Mouse (Mus musculus) limb, embryonic 11.5 days (tissue): ENCODE data around the gene Tmem221. TPM values are rescaled to one million over a fixed set of nuclear protein-coding genes. Genes with fewer than 3 reads are reported as not detected.

Experiments used
- ATAC-seq: fragments of 200-750 bp; cut with Nextera tagmentation; 2 replicates; pipeline ENCODE4 v1.8.0; 2017; ENCODE audit warnings: low read depth; ENCODE audit not compliant: insufficient number of reproducible peaks, low FRiP score, low TSS enrichment
- DNase-seq: peaks from one replicate; pipeline ENCODE4 v3.0.0-alpha.2; 2015; ENCODE audit warnings: low spot score
- H3K27ac ChIP-seq: fragments of 300-500 bp; sonication (generic); replicated peaks from 2 replicates; pipeline ENCODE4 v1.5.1; 2014; ENCODE audit warnings: low read depth, mild to moderate bottlenecking, low read length
- H3K27me3 ChIP-seq: fragments of 300-500 bp; sonication (generic); 2 replicates; pipeline ENCODE4 v1.6.1; 2014; ENCODE audit warnings: mild to moderate bottlenecking, low read length, mixed read lengths; ENCODE audit not compliant: control insufficient read depth, insufficient read depth
- H3K36me3 ChIP-seq: fragments of 300-500 bp; sonication (generic); 2 replicates; pipeline ENCODE4 v1.6.1; 2014; ENCODE audit warnings: mild to moderate bottlenecking, low read length, moderate library complexity, mixed read lengths; ENCODE audit not compliant: control insufficient read depth, insufficient read depth
- H3K4me1 ChIP-seq: fragments of 300-500 bp; sonication (generic); 2 replicates; pipeline ENCODE4 v1.6.1; 2014; ENCODE audit warnings: low read length, mixed read lengths; ENCODE audit not compliant: control insufficient read depth, insufficient read depth
- H3K4me2 ChIP-seq: fragments of 300-500 bp; sonication (generic); 2 replicates; pipeline ENCODE4 v1.6.1; 2014; ENCODE audit warnings: low read depth, mild to moderate bottlenecking, moderate library complexity; ENCODE audit not compliant: severe bottlenecking
- H3K4me3 ChIP-seq: fragments of 300-500 bp; sonication (generic); 2 replicates; pipeline ENCODE4 v1.5.1; 2014; ENCODE audit warnings: low read depth, low read length
- H3K9ac ChIP-seq: fragments of 300-500 bp; sonication (generic); 2 replicates; pipeline ENCODE4 v1.6.1; 2014; ENCODE audit warnings: mild to moderate bottlenecking, low read length
- H3K9me3 ChIP-seq: fragments of 300-500 bp; sonication (generic); 2 replicates; pipeline ENCODE4 v1.6.1; 2016; ENCODE audit warnings: low read length; ENCODE audit not compliant: control insufficient read depth
- WGBS: fragments of 180-500 bp; shearing (Covaris S2); extraction: QIAGEN DNeasy Blood & Tissue Kit; methylation state at CpG from one replicate; pipeline ENCODE4 v1.1.7; 2014; 5-methylcytosine and 5-hydroxymethylcytosine counted together
- polyA plus RNA-seq: library from polyadenylated mRNA; unstranded; fragments of >200 nt; fragmentation: Nextera tagmentation; extraction: Ambion mirVana; gene quantifications from 2 replicates; pipeline ENCODE4 v1.2.1, GENCODE M21; 2014

The Tmem221 gene
- polyA plus RNA-seq, result 0.27 TPM in 1 of 2 replicates, not detected in the other

DNA sequence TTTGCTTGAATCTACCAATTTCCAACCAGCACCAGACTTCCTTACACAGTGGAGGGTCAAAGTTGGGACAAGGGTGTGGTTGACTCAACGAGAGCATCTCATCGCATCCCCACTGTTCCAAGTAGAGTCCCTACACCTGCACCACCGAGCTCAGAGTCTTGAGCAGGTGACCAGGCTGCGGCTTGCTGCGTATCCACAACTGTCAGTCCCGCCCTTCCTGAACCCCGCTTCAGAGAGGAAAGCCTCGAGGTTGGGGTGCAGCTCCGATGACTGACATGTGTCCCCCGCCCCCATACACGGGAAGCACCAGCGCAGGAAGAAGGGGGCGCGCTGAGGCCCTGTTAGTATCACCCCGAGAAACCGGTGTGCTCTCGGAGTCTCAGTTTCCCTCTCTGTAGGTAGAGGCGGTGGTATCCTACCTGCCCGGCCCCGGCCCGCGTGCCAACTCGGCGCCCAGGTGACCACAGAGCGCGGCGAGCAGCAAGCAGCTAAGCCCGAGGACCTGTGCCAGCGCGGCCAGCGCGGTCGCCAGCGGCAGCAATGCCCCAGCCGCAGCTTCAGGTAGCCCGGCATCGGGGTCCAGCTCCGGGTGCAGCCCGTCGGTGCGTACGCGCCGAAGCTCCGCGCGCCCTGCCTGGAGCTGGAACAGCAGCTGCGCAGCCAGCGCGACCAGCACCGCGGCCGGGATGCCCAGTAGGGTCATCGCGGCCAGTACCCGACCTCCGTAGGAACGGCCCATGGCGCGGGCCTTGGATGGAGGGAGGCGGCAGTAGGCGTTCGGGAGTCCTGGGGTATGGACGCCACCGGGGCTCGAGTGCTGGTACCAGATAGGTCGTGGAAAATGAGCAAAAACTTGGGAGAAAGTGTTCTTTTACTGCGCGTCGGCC lies at the start of gene Tmem221:
Gene Tmem221 (minus strand): TSS at position 801 of the 887 bp plus-strand sequence.
- peaks cover 64% of the 10 kb centered on the region for H3K27me3 ChIP-seq
- H3K27ac ChIP-seq, result no peak within 1 kb of the TSS
- 0 out of 2 replicates have a peak, but pooled peaks cover 7% of the 10 kb centered on the region for H3K4me1 ChIP-seq
- no peak for DNase-seq
- peak within 1 kb of the TSS; percentile 50 for H3K4me2 ChIP-seq
- H3K9ac ChIP-seq, result no peak within 1 kb of the TSS
- no peaks in the 10 kb centered on the region for H3K36me3 ChIP-seq
- WGBS, result 5% methylated on average over 64 of the region's 70 CpGs
- ATAC-seq, result no peak
- H3K9me3 ChIP-seq, result no peaks in the 10 kb centered on the region
- H3K4me3 ChIP-seq, result peak within 1 kb of the TSS; percentile 25

DNA sequence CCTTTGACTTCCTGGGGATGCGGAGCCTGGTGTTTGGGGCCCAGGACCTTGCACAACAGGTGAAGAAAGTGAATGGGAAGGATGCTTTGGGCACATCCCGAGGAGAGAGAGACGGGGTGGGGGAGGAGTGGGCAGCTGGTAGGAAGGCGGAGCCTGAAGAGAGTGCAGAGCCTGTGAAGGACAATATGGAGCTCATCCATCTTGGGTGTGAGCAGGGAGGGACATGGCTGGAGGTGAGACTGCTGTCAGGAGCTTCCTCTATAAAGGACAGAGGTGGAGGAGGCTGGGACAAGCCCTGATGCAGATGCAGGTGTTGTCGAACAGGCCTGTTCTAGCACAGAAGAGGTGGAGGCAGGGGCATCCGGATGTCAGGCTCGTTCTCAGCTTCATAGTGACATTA lies 45.4 kb upstream of the Tmem221 start:
- DNase-seq (no peak), ATAC-seq (no peak)
- 53% methylated on average over 7 of the region's 7 CpGs for WGBS

GRCm38 (mm10) chr8:71602666-71603334 lies 44.1 kb upstream of the Tmem221 start:
- DNase-seq, result peak; percentile 86
- Histone ChIP-seq H3K4me3 (peak overlapping the region; percentile 35), H3K4me1 (peaks cover 9% of the 10 kb centered on the region), H3K9me3 (no peaks in the 10 kb centered on the region), H3K36me3 (no peaks in the 10 kb centered on the region), H3K27ac (no peak overlapping the region), H3K4me2 (peak overlapping the region; percentile 67), H3K9ac (peak overlapping the region; percentile 45; the same call in 1 of the 2 replicates), H3K27me3 (peaks cover 22% of the 10 kb centered on the region)
- ATAC-seq, result peak; percentile 76
- WGBS, result under 1% methylated on average over 32 of the region's 32 CpGs

More for the DNA sequence above, 45.4 kb upstream of the Tmem221 start:
- Histone ChIP-seq H3K4me3 (no peak overlapping the region), H3K9ac (no peak overlapping the region), H3K4me2 (no peak overlapping the region), H3K36me3 (no peaks in the 10 kb centered on the region), H3K9me3 (no peaks in the 10 kb centered on the region), H3K4me1 (peaks cover 9% of the 10 kb centered on the region), H3K27me3 (peaks cover 22% of the 10 kb centered on the region), H3K27ac (no peak overlapping the region)

- WGBS, result 3% methylated on average over 65 of the region's 65 CpGs
- Histone ChIP-seq H3K4me3 (peak overlapping the region; percentile 35), H3K9me3 (no peaks in the 10 kb centered on the region), H3K27ac (no peak overlapping the region), H3K4me1 (peaks cover 9% of the 10 kb centered on the region), H3K9ac (peak overlapping the region; percentile 45; the same call in 1 of the 2 replicates), H3K36me3 (no peaks in the 10 kb centered on the region), H3K27me3 (peaks cover 22% of the 10 kb centered on the region), H3K4me2 (peak overlapping the region; percentile 67)
- DNase-seq (peak; percentile 54), ATAC-seq (peak; percentile 10; the same call in 1 of the 2 replicates)
Measured at GRCm38 (mm10) chr8:71601939-71602665, 43.4 kb upstream of the Tmem221 start.

DNA sequence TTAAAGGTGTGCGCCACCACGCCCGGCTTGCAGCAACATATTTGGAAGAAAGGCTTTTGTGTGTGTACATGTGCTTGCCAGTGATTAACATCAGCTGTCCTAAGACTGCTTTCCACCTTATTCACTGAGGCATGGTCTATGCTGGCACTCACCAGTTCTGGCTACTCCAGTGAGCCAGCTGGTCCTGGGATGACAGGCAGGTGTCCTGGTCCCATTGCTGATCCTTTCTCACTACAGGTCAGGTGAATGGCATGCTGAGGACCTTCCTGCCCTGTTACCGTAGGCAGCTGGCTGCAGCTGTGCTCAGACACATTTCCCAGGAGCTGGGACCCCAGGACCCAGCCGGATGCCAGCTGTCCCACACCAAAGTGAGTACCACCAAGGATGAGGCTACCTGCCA lies 40.2 kb upstream of the Tmem221 start:
- Histone ChIP-seq H3K9ac (no peak overlapping the region), H3K36me3 (no peaks in the 10 kb centered on the region), H3K9me3 (no peaks in the 10 kb centered on the region), H3K4me2 (no peak overlapping the region), H3K27ac (no peak overlapping the region), H3K4me1 (peaks cover 9% of the 10 kb centered on the region), H3K27me3 (peaks cover 19% of the 10 kb centered on the region), H3K4me3 (no peak overlapping the region)
- DNase-seq (no peak), ATAC-seq (no peak)
- WGBS, result 87% methylated on average over 5 of the region's 5 CpGs

- Histone ChIP-seq H3K27me3 (peaks cover 17% of the 10 kb centered on the region), H3K4me3 (no peak overlapping the region), H3K4me2 (no peak overlapping the region), H3K27ac (no peak overlapping the region), H3K36me3 (no peaks in the 10 kb centered on the region), H3K9me3 (no peaks in the 10 kb centered on the region), H3K9ac (no peak overlapping the region), H3K4me1 (peaks cover 7% of the 10 kb centered on the region)
- ATAC-seq (no peak), DNase-seq (no peak)
Measured at GRCm38 (mm10) chr8:71598375-71598774, 39.7 kb upstream of the Tmem221 start.

DNA sequence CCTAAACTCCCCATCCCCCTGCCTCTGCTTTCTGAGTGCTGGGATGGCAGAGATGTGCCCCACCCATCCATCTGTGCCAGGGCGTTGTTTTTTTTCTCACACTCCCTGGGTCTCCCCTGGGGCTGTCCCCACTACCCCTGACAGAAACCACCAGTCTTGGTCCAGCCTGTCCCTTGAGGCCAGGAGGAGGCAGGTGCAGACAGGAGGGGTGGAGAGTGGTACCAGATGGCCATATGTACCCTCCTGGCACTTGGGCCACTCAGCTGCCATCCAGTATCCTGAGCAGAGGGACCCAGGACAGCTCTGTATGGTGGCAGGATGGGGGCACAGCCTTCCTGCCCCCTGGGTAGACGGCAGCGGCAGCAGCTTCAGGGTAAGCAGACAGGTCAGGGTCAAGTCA lies 38.8 kb upstream of the Tmem221 start, which contains the start of gene Fam129c:
Gene Fam129c (plus strand): TSS at position 198 of the 400 bp plus-strand sequence.
- no peak within 1 kb of the TSS for H3K27ac ChIP-seq
- H3K36me3 ChIP-seq, result no peaks in the 10 kb centered on the region
- WGBS, result 88% methylated on average over 3 of the region's 3 CpGs
- ATAC-seq (no peak), DNase-seq (no peak)
- H3K4me3 ChIP-seq, result no peak within 1 kb of the TSS
- peaks cover 7% of the 10 kb centered on the region for H3K4me1 ChIP-seq
- no peak within 1 kb of the TSS for H3K9ac ChIP-seq
- peaks cover 13% of the 10 kb centered on the region for H3K27me3 ChIP-seq
- H3K4me2 ChIP-seq, result no peak within 1 kb of the TSS
- H3K9me3 ChIP-seq, result no peaks in the 10 kb centered on the region

GRCm38 (mm10) chr8:71596798-71597197 lies 38.1 kb upstream of the Tmem221 start:
- Histone ChIP-seq H3K4me3 (no peak overlapping the region), H3K9me3 (no peaks in the 10 kb centered on the region), H3K27ac (no peak overlapping the region), H3K36me3 (no peaks in the 10 kb centered on the region), H3K4me2 (no peak overlapping the region), H3K27me3 (peaks cover 7% of the 10 kb centered on the region), H3K9ac (no peak overlapping the region), H3K4me1 (peaks cover 5% of the 10 kb centered on the region)
- ATAC-seq, result no peak
- WGBS, result 84% methylated on average over 4 of the region's 4 CpGs
- DNase-seq, result no peak
